ENCODE assay signal across 10 mouse cellular contexts in the genomic region with DNA sequence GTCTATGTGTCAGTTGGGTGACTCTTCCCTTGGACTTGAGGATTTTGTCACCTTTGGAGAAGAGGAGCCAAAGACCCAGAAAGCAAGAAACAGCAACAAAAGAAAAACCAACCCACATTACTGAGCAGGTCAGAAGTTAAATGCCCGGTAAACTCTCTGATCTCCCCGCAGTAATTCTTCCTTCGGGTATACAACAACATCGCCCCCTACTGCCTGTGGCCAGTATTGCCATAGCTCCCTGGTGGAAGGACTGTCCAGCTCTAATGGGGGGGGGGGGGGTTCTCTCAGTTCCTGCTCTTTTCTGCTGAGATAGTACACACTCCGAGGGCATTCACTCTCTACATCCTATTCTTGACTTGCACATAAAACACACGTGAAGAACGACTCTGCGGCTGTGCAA. TPM values are rescaled to one million over a fixed set of nuclear protein-coding genes. Genes with fewer than 3 reads are reported as not detected.
DNase-seq lines count a peak whose midpoint lies in the region; ATAC-seq and TF ChIP-seq lines count a peak whose summit lies in the region.
"Had no signal": no experiment of that assay in that cellular context is flagged by ENCODE, and none has a peak within 500 bp of the region (broad histone marks: within the 10 kb centered on the region; RNA-seq: fewer than 3 reads in every experiment).

No protein-coding gene starts in this region.

- peak; percentile 43; the same call in 1 of the 2 replicates for ATAC-seq in megakaryocyte-erythroid progenitor cell, adult 5-6 weeks (replicated peaks; ENCODE audit: low FRiP score, low TSS enrichment, poor library complexity, severe bottlenecking)
- no peak for ATAC-seq in erythroid progenitor cell, adult 5-6 weeks (replicated peaks; ENCODE audit: low FRiP score, poor library complexity, severe bottlenecking)

- TF ChIP-seq EP300 in ES-Bruce4 (IDR thresholded peaks at IDR 0.05; ENCODE audit: insufficient read depth, low read depth, low read length): no peak

- H3K27me3 ChIP-seq in kidney, adult 2 months (replicated peaks; ENCODE audit: control insufficient read depth, insufficient read depth, low read length): no peaks in the 10 kb centered on the region
- H3K27me3 ChIP-seq in ES-Bruce4 (ENCODE audit: control insufficient read depth, insufficient read depth, low read length, poor library complexity, severe bottlenecking): no peaks in the 10 kb centered on the region
- H3K27me3 ChIP-seq in embryonic facial prominence, embryonic 10.5 days (replicated peaks; ENCODE audit: low read depth, poor library complexity, severe bottlenecking): peaks cover 69% of the 10 kb centered on the region

- no peak for TF ChIP-seq POLR2A in kidney, adult 2 months (IDR thresholded peaks at IDR 0.05; ENCODE audit: low read depth, low read length)
- no peak for TF ChIP-seq POLR2A in ES-Bruce4 (IDR thresholded peaks at IDR 0.05; ENCODE audit: insufficient read depth, low read length)

- DNase-seq in adrenal gland, adult (ENCODE audit: inconsistent age in 2 of 2, low spot score in 1 of 2): peak; percentile 21 to 66
- DNase-seq in adrenal gland, adult 8-10 months: no peak
- DNase-seq in kidney, adult 2 months: no peak
- no peak for DNase-seq in kidney, postnatal 14 days
- DNase-seq in embryonic facial prominence, embryonic 10.5 days (ENCODE audit: low spot score): peak; percentile 57

- TF ChIP-seq CTCF in kidney, adult 2 months (conservative IDR thresholded peaks at IDR 0.05; ENCODE audit: insufficient read depth, insufficient read length, low read depth, low read length): peak; percentile 55
- peak; percentile 26 for TF ChIP-seq CTCF in ES-Bruce4 (IDR thresholded peaks at IDR 0.05; ENCODE audit: low read depth, low read length)

- no peaks in the 10 kb centered on the region for H3K9me3 ChIP-seq in ES-Bruce4 (replicated peaks; ENCODE audit: control insufficient read depth, insufficient read depth, low read length, poor library complexity, severe bottlenecking)
- H3K9me3 ChIP-seq in embryonic facial prominence, embryonic 10.5 days: no peaks in the 10 kb centered on the region
- H3K9me3 ChIP-seq: embryonic facial prominence, embryonic 15.5 days had no signal

- no peaks in the 10 kb centered on the region for H3K4me1 ChIP-seq in kidney, adult 2 months (ENCODE audit: control insufficient read depth, insufficient read depth, low read length)
- H3K4me1 ChIP-seq in ES-Bruce4 (ENCODE audit: control insufficient read depth, insufficient read depth, low read length): no peaks in the 10 kb centered on the region
- peaks cover 7% of the 10 kb centered on the region for H3K4me1 ChIP-seq in embryonic facial prominence, embryonic 10.5 days
- H3K4me1 ChIP-seq: embryonic facial prominence, embryonic 15.5 days had no signal

- WGBS in kidney, adult 2 months: 42% methylated on average over 8 of the region's 8 CpGs
- WGBS in embryonic facial prominence, embryonic 10.5 days: 35% methylated on average over 8 of the region's 8 CpGs

- no peak overlapping the region for H3K27ac ChIP-seq in kidney, adult 2 months (ENCODE audit: insufficient read depth, low read depth, low read length)
- H3K27ac ChIP-seq in ES-Bruce4 (ENCODE audit: insufficient read depth, low read length): no peak overlapping the region
- no peak overlapping the region for H3K27ac ChIP-seq in embryonic facial prominence, embryonic 10.5 days (replicated peaks)
- H3K27ac ChIP-seq: embryonic facial prominence, embryonic 15.5 days had no signal

- no peaks in the 10 kb centered on the region for H3K36me3 ChIP-seq in kidney, adult 2 months (ENCODE audit: control insufficient read depth, insufficient read depth, low read length)
- H3K36me3 ChIP-seq in ES-Bruce4 (ENCODE audit: control insufficient read depth, insufficient read depth, low read length, poor library complexity, severe bottlenecking): no peaks in the 10 kb centered on the region
- H3K36me3 ChIP-seq in embryonic facial prominence, embryonic 10.5 days (replicated peaks): no peaks in the 10 kb centered on the region
- H3K36me3 ChIP-seq: embryonic facial prominence, embryonic 15.5 days had no signal

- no peak overlapping the region for H3K4me3 ChIP-seq in kidney, adult 2 months (ENCODE audit: insufficient read depth, low read depth, low read length)
- no peak overlapping the region for H3K4me3 ChIP-seq in ES-Bruce4 (ENCODE audit: low read depth, low read length)
- no peak overlapping the region for H3K4me3 ChIP-seq in embryonic facial prominence, embryonic 10.5 days
- H3K4me3 ChIP-seq: embryonic facial prominence, embryonic 15.5 days had no signal

- no peak overlapping the region for H3K9ac ChIP-seq in ES-Bruce4 (ENCODE audit: low read depth, poor library complexity, severe bottlenecking)
- H3K9ac ChIP-seq: embryonic facial prominence, embryonic 15.5 days had no signal

RNA-seq across cellular contexts. Expression of a gene that starts 30.0 kb away (rescaled TPM):
- under 1 TPM in 2 of 4 experiments, not detected in 2; 0.03 to 0.12 TPM for total RNA-seq in adrenal gland, adult 8-10 months (2022)
- not detected in 2 replicates for polyA plus RNA-seq in kidney, adult 2 months (2012; rRNA removed)
- polyA plus RNA-seq in ES-Bruce4 (2011; ENCODE audit: insufficient read depth, insufficient read length, low read depth, missing spikeins): not detected in 2 replicates
- polyA plus RNA-seq in embryonic facial prominence, embryonic 10.5 days (2016; fragmentation: Nextera tagmentation; extraction: Ambion mirVana): 1.1 and 2.5 TPM in 2 replicates
- not detected in 2 replicates for total RNA-seq in megakaryocyte-erythroid progenitor cell, adult 5-6 weeks (2014; fragmentation: Nextera tagmentation)
- total RNA-seq in megakaryocyte-erythroid progenitor cell, adult 5-6 weeks (2017): not detected in 2 replicates
- total RNA-seq in erythroid progenitor cell, adult 5-6 weeks (2015; ENCODE audit: low replicate concordance): not detected in 2 replicates
- total RNA-seq in erythroid progenitor cell, adult 5-6 weeks (2017; ENCODE audit: low replicate concordance): not detected in 2 replicates
- total RNA-seq: layer of hippocampus, adult 18-20 months had no signal
- polyA plus RNA-seq: embryonic facial prominence, embryonic 15.5 days had no signal

Comparison
In these comparisons a context has a peak if more than half of its experiments do, and no peak if none do; other contexts are left out.
1. DNase-seq: peak in adrenal gland, adult (2 of 2) and embryonic facial prominence, embryonic 10.5 days (single experiment); none in adrenal gland, adult 8-10 months (single experiment), kidney, adult 2 months (single experiment) and kidney, postnatal 14 days (single experiment).